Mouse (Mus musculus) gastrocnemius, adult 2 months (tissue): ENCODE measurements at regions not wholly inside any gene's neighbourhood (a gene's known extent, or its start where the extent isn't known, plus 50 kb on each side); places are given as distances from the start of the nearest gene placed in this dataset.

Experiments
- DNase-seq: peaks from one replicate; pipeline ENCODE4 v3.0.0; 2022
- H3K27ac ChIP-seq: fragments of 200-600 bp; 2 replicates; pipeline ENCODE4 v1.8.1; 2022; ENCODE audit warnings: mild to moderate bottlenecking
- H3K4me3 ChIP-seq: fragments of 200-600 bp; 2 replicates; pipeline ENCODE4 v1.8.1; 2022; ENCODE audit warnings: mild to moderate bottlenecking, moderate library complexity
- CTCF ChIP-seq: fragments of 200-600 bp; IDR thresholded peaks from 2 replicates; pipeline ENCODE4 v1.8.1; 2022; ENCODE audit warnings: antibody characterized with exemption, mild to moderate bottlenecking, moderate library complexity
- intact Hi-C: fragments of 180-260 bp; cut with DNase I; formaldehyde crosslinking; loops from one replicate; pipeline ENCODE4 v1.15.1; 2025

GRCm38 (mm10) chr15:88160291-88160690, 439.8 kb upstream of the Zdhhc25 start:
- Histone ChIP-seq H3K4me3 (no peak overlapping the region), H3K27ac (no peak overlapping the region)
- DNase-seq = no peak
- TF ChIP-seq CTCF = no peak
- intact Hi-C loops = no loop called here

DNA sequence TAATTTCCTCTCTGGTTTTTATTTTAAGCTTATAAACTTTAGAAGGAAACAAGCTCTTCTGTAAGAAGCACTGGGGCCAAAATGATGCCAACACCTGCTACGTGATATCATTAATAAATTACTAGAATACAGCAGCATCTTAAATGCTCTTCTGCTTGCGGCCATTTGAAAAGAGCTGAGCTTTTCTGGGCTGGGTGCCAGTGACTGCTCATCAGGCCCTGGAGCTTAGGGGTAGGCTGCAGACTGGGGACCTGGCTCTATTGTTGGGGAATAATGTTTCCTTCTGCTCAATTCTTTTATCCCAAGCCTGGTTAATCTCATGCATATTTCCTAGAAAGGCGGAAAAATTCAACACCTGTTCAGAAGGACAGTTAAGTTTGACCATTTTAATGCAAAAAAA, 436.7 kb upstream of the Zdhhc25 start:
- DNase-seq = no peak
- intact Hi-C loops = no loop called here
- Histone ChIP-seq H3K27ac (no peak overlapping the region), H3K4me3 (no peak overlapping the region)
- no peak for TF ChIP-seq CTCF

- intact Hi-C loops = no loop called here
- H3K27ac ChIP-seq = no peak overlapping the region
- no peak overlapping the region for H3K4me3 ChIP-seq
- TF ChIP-seq CTCF = no peak
- DNase-seq = no peak
These were observed 425.8 kb upstream of the Zdhhc25 start for GRCm38 (mm10) chr15:88174326-88174725.

- no peak for DNase-seq
- intact Hi-C loops = no loop called here
- Histone ChIP-seq H3K4me3 (no peak overlapping the region), H3K27ac (no peak overlapping the region)
- TF ChIP-seq CTCF = no peak
These were observed 424.1 kb upstream of the Zdhhc25 start for GRCm38 (mm10) chr15:88175991-88176390.

DNA sequence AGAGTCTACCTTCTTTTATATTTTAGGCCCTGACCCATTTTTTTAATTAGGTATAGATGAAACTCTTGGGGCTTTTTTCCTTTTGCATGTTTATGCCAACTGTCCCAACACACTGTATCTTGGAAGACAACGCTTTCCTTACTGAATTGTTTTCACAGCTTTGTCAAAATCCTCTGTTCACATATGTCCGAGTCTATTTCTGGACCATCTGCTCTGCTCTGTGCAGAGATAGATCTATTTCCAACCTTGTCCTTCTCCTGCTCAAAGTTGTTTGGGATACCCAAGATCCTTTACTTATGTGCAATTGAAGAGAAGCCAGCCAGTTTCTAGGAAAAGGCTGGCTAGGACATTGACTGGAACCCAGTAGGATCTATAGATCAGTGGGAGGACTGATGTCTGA, 403.6 kb upstream of the Zdhhc25 start:
- no peak overlapping the region for H3K27ac ChIP-seq
- intact Hi-C loops = no loop called here
- no peak overlapping the region for H3K4me3 ChIP-seq
- no peak for TF ChIP-seq CTCF
- DNase-seq = no peak

DNA sequence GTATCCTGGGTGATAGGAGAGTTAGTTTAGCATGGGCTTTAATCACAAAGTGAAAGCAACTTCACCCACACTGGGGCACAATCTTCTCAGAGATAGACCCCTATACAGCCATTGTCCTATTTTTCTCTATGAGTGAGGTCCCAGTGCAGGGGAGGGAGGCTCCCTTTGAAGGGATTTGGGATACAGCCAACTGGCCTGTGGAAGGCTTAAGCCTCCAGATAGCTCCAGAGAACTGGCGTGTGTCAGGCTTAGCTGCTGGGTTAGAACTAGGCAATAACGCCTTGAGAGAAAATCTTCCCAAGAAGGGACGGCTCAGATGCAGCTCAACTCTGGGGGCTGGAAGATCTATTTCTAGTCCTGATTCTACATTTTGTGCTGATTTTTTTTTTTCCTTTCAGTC, 397.4 kb upstream of the Zdhhc25 start:
- intact Hi-C loops = no loop called here
- no peak overlapping the region for H3K4me3 ChIP-seq
- H3K27ac ChIP-seq = no peak overlapping the region
- TF ChIP-seq CTCF = no peak
- DNase-seq = peak; percentile 20

GRCm38 (mm10) chr15:88213356-88213755, 386.7 kb upstream of the Zdhhc25 start:
- Histone ChIP-seq H3K4me3 (no peak overlapping the region), H3K27ac (no peak overlapping the region)
- DNase-seq = no peak
- intact Hi-C loops = no loop called here
- no peak for TF ChIP-seq CTCF

GRCm38 (mm10) chr15:88214286-88214685, 385.8 kb upstream of the Zdhhc25 start:
- intact Hi-C loops = no loop called here
- DNase-seq = no peak
- TF ChIP-seq CTCF = no peak
- Histone ChIP-seq H3K27ac (no peak overlapping the region), H3K4me3 (no peak overlapping the region)

DNA sequence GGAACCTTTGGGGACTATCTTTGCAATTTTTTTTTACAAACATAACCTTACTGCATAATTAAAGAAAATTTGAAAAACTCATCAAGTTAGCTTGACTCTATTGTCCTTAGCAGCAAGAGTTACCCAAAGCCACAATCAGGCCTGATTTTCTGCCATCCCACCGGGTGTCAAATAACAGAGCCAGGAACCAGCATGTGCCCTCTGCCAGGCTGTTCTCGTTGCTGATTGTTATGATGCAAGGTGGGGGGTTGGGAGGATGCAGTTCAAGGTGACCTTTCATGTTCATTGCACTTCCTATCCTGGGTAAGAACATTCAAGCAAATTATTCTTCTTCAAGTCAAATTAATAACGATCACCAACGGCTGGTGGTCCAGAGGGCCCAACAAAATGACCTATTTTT, 370.6 kb upstream of the Zdhhc25 start:
- no peak for DNase-seq
- H3K27ac ChIP-seq = no peak overlapping the region
- H3K4me3 ChIP-seq = no peak overlapping the region
- TF ChIP-seq CTCF = no peak
- intact Hi-C loops = no loop called here

GRCm38 (mm10) chr15:88244606-88245005, 355.5 kb upstream of the Zdhhc25 start:
- intact Hi-C loops = no loop called here
- Histone ChIP-seq H3K27ac (no peak overlapping the region), H3K4me3 (no peak overlapping the region)
- no peak for TF ChIP-seq CTCF
- DNase-seq = no peak

GRCm38 (mm10) chr15:88245496-88246246, 354.4 kb upstream of the Zdhhc25 start:
- intact Hi-C loops = no loop called here
- no peak for TF ChIP-seq CTCF

GRCm38 (mm10) chr15:88247974-88248625, 352.0 kb upstream of the Zdhhc25 start:
- Histone ChIP-seq H3K27ac (no peak overlapping the region), H3K4me3 (no peak overlapping the region)
- peak; percentile 87 for TF ChIP-seq CTCF
- peak; percentile 87 for DNase-seq
- intact Hi-C loops = loop anchor here (2.0 kb wide), 1 partner anchor 623 kb away; no protein-coding TSS in a partner anchor

More at GRCm38 (mm10) chr15:88245496-88246246, 354.4 kb upstream of the Zdhhc25 start:
- no peak overlapping the region for H3K27ac ChIP-seq
- DNase-seq = no peak
- no peak overlapping the region for H3K4me3 ChIP-seq

GRCm38 (mm10) chr15:88288051-88288450, 312.1 kb upstream of the Zdhhc25 start:
- H3K4me3 ChIP-seq = no peak overlapping the region
- no peak overlapping the region for H3K27ac ChIP-seq
- TF ChIP-seq CTCF = no peak
- DNase-seq = no peak
- intact Hi-C loops = no loop called here

DNA sequence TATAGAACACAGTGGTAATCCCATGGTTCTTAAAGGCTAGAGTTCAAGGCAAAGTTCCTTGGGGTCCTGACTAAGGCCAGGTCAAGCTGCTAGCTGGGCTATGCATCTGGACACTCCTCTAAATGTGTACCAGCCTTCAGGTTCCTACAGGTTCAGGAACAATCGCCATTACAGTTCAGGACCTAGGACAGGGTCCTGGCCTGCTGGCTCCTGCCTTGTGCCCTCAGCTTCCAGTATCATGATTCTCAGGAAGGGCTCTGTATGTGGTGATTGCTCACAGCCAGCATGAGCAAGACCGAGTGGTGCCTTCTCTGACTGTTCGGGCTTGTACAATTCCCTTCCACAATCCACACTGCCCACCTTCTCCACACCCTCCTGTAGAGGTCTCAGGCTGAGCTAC, 311.4 kb upstream of the Zdhhc25 start:
- intact Hi-C loops = no loop called here
- no peak for TF ChIP-seq CTCF
- Histone ChIP-seq H3K4me3 (no peak overlapping the region), H3K27ac (no peak overlapping the region)
- no peak for DNase-seq
